Mouse (Mus musculus) neutrophil, adult 65 days (primary cell): Measurements from ENCODE around the gene Ppp1r17. TPM values are rescaled to one million over a fixed set of nuclear protein-coding genes. Genes with fewer than 3 reads are reported as not detected.

Experiments used
- total RNA-seq: library from RNA; stranded (reverse); gene quantifications from 2 replicates; pipeline ENCODE4 v1.2.4, GENCODE M21; 2023

The Ppp1r17 gene
- total RNA-seq: not detected in 2 replicates

GRCm38 (mm10) chr6:56017291-56017994 is at the start of gene Ppp1r17:
Gene Ppp1r17, plus strand, starts transcription at chr6:56017497.

Other genes with a start within 250 kb of the Ppp1r17 start
- not detected in 2 replicates for gene Itprid1, start 180.6 kb upstream of the Ppp1r17 start, total RNA-seq